Mouse (Mus musculus) liver, embryonic 14.5 days (tissue): ENCODE results near the gene Trp53i13. TPM values are rescaled to one million over a fixed set of nuclear protein-coding genes. Genes with fewer than 3 reads are reported as not detected.
A peak's percentile ranks its signal among the peaks of the same experiment; 100 is the strongest.

ENCODE experiments used
- ATAC-seq: fragments of 200-750 bp; cut with Nextera tagmentation; 2 replicates; pipeline ENCODE4 v1.8.0; 2017; ENCODE audit warnings: moderate number of reproducible peaks, mild to moderate bottlenecking, moderate library complexity; ENCODE audit not compliant: insufficient read depth
- DNase-seq, 3 experiments: peaks; one replicate each; pipeline ENCODE4 v3.0.0-alpha.2; 2012 to 2013; ENCODE audit warnings: low read depth in 3 of 3, low spot score in 3 of 3
- H3K27ac ChIP-seq: fragments of 300-500 bp; sonication (generic); 2 replicates; pipeline ENCODE4 v1.5.1; 2014; ENCODE audit warnings: moderate library complexity, mild to moderate bottlenecking, control low read depth, inconsistent platforms
- H3K27me3 ChIP-seq: fragments of 300-500 bp; sonication (generic); 2 replicates; pipeline ENCODE4 v1.6.1; 2014; ENCODE audit warnings: mild to moderate bottlenecking, low read length, moderate library complexity; ENCODE audit not compliant: control insufficient read depth, insufficient read depth
- H3K36me3 ChIP-seq: fragments of 300-500 bp; sonication (generic); replicated peaks from 2 replicates; pipeline ENCODE4 v1.6.1; 2014; ENCODE audit warnings: low read depth; ENCODE audit not compliant: control insufficient read depth, insufficient read depth
- H3K4me1 ChIP-seq, 2 experiments: fragments of 200-500 bp in 1 of 2; fragments of 300-500 bp in 1 of 2; sonication (generic) in 1 of 2; replicated peaks; 2 replicates each; pipeline ENCODE4 v1.6.1; 2012 to 2014; ENCODE audit warnings: antibody characterized with exemption in 1 of 2, inconsistent platforms in 1 of 2, low read length in 1 of 2; ENCODE audit not compliant: control insufficient read depth in 2 of 2, insufficient read depth in 2 of 2
- H3K4me2 ChIP-seq: fragments of 300-500 bp; sonication (generic); 2 replicates; pipeline ENCODE4 v1.6.1; 2014; ENCODE audit warnings: low read depth, mild to moderate bottlenecking, control low read depth, moderate library complexity
- H3K4me3 ChIP-seq, 2 experiments: fragments of 200-500 bp in 1 of 2; fragments of 300-500 bp in 1 of 2; sonication (generic) in 1 of 2; 2 replicates each; pipeline ENCODE4 v1.5.1; 2012 to 2014; ENCODE audit warnings: low read depth in 2 of 2, low read length in 2 of 2, mild to moderate bottlenecking in 2 of 2, control low read depth in 1 of 2, inconsistent platforms in 1 of 2, moderate library complexity in 1 of 2; ENCODE audit not compliant: insufficient read depth in 1 of 2
- H3K9ac ChIP-seq: fragments of 300-500 bp; sonication (generic); replicated peaks from 2 replicates; pipeline ENCODE4 v1.6.1; 2014; ENCODE audit warnings: mild to moderate bottlenecking, control low read depth, moderate library complexity
- H3K9me3 ChIP-seq: fragments of 300-500 bp; sonication (generic); 2 replicates; pipeline ENCODE4 v1.6.1; 2016; ENCODE audit warnings: low read length, mixed read lengths; ENCODE audit not compliant: control insufficient read depth
- CTCF ChIP-seq: IDR thresholded peaks from 2 replicates; pipeline ENCODE4 v1.5.1; 2016; ENCODE audit warnings: antibody characterized with exemption, low read depth, control low read depth
- EP300 ChIP-seq: IDR thresholded peaks from 2 replicates; pipeline ENCODE4 v1.6.1; 2016; ENCODE audit warnings: antibody characterized with exemption, low read depth
- WGBS: fragments of 180-500 bp; shearing (Covaris S2); extraction: QIAGEN DNeasy Blood & Tissue Kit; methylation state at CpG from one replicate; pipeline ENCODE4 v1.1.7; 2014; ENCODE audit not compliant: insufficient replicate concordance; 5-methylcytosine and 5-hydroxymethylcytosine counted together
- polyA plus RNA-seq, 2 experiments: library from polyadenylated mRNA; depleted of rRNA in 1 of 2; stranded (reverse) in 1 of 2; unstranded in 1 of 2; fragments of >200 nt; fragmentation: Nextera tagmentation in 1 of 2; extraction: Ambion mirVana in 1 of 2; gene quantifications; 2 replicates each; pipeline versions ENCODE4 v1.2.1 to v1.2.3; 2012 to 2014

Trp53i13 gene
- polyA plus RNA-seq, 2 experiments = 3.3 to 3.5 TPM

DNA sequence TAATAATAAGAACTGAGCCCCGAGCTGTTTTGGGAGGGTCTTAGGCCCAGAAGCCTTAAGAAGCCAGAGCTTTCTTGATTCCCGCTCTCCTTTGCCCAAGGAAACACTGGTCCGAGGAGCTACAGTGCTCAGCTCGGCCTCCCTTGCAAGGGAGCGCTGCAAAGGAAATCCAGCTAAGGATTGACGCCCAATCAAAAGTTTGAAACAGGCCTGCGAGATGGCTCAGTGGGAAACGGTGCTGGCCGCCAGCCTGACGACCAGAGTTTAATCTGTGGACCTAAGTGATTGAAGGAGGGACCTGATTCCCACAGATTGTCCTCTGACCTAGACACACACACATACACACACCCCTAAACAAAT lies 2.0 kb downstream of the Trp53i13 start:
- Histone ChIP-seq H3K4me2 (peak overlapping the region; percentile 98), H3K27me3 (peaks cover 34% of the 10 kb centered on the region), H3K9ac (peak overlapping the region; percentile 37), H3K4me1 (peaks cover 18 to 19% of the 10 kb centered on the region in 2 experiments), H3K36me3 (no peaks in the 10 kb centered on the region), H3K9me3 (no peaks in the 10 kb centered on the region), H3K4me3 (peak overlapping the region; percentile 80 to 84), H3K27ac (no peak overlapping the region)
- no peak for ATAC-seq
- DNase-seq = no peak
- WGBS = 8% methylated on average over 10 of the region's 10 CpGs
- TF ChIP-seq CTCF (no peak), EP300 (no peak)

DNA sequence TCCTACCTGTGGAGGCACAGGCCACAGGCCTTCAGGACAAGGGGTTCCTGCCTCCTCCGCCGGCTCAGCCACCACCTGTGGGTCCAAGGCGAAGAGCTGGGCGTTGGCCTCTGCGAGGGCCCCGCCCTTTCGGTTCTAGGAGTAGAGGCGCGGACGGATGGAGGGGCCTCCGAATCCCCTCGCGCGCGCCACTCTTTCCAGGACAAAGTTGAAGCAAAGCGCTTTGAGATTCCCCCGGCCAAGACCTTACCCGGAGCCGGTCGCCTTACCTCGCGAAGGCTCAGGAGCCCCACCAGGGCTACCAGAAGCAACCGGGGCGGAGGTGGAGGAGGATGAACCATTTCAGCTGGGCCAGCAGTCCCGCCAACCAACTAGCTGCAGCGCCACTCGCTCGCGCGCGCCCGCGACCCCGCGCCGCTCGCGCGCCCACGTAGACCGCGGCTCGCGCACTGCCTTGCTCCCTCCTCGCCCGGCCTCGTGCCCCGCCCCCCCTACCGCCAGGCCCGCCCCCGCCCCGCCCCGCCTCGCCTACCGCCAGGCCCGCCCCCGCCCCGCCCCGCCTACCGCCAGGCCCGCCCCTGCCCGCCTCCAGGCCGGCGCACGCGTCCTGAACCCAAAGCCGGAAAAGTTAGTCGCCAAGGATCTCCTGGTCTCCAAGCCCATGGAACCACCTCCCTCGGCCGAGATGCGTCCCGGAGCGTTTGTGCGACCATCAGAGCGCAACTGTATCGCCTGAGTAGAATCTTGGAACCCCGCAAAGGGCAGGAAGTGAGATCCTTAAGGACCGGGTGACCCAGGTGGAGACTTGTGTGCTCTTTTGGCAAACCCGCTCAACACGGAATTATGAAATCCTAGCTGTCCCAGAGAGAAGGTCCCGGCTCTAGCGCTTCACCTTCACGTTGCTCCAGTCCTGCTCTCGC lies 2.6 kb downstream of the Trp53i13 start:
- peaks cover 31% of the 10 kb centered on the region for H3K27me3 ChIP-seq
- H3K4me2 ChIP-seq = peak overlapping the region; percentile 98
- peak overlapping the region; percentile 11; the same call in 1 of the 2 replicates for H3K27ac ChIP-seq
- WGBS = under 1% methylated on average over 81 of the region's 84 CpGs
- no peaks in the 10 kb centered on the region for H3K9me3 ChIP-seq
- H3K4me1 ChIP-seq = peaks cover 16 to 18% of the 10 kb centered on the region in 2 experiments
- DNase-seq = peak; percentile 55 to 63 (median 62)
- H3K9ac ChIP-seq = peak overlapping the region; percentile 70
- peak; percentile 85 for ATAC-seq
- H3K36me3 ChIP-seq = no peaks in the 10 kb centered on the region
- TF ChIP-seq EP300 = no peak
- no peak for TF ChIP-seq CTCF
- peak overlapping the region; percentile 80 to 84 for H3K4me3 ChIP-seq

DNA sequence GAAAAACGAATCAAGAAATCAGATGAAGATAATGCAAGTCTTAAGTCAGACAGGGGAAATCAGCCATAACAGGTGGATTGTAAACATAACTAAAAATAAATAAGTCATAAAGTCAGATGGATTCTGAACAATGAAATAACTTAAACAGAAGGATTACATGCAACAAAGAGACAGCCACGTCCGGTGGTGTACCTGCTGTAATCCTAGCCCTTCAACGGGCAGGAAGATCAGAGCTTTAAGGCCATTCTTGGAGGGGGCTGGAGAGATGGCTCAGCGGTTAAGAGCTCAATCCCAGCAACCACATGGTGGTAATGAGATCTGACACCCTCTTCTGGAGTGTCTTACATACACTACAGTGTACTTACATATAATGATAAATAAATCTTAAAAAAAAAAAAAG lies 4.4 kb downstream of the Trp53i13 start:
- Histone ChIP-seq H3K36me3 (no peaks in the 10 kb centered on the region), H3K9me3 (no peaks in the 10 kb centered on the region), H3K9ac (no peak overlapping the region), H3K4me3 (no peak overlapping the region), H3K27ac (no peak overlapping the region), H3K4me2 (no peak overlapping the region), H3K4me1 (peaks cover 15 to 18% of the 10 kb centered on the region in 2 experiments), H3K27me3 (peaks cover 18% of the 10 kb centered on the region)
- 71% methylated on average over 5 of the region's 5 CpGs for WGBS
- DNase-seq (no peak), ATAC-seq (no peak)
- TF ChIP-seq EP300 (no peak), CTCF (no peak)

DNA sequence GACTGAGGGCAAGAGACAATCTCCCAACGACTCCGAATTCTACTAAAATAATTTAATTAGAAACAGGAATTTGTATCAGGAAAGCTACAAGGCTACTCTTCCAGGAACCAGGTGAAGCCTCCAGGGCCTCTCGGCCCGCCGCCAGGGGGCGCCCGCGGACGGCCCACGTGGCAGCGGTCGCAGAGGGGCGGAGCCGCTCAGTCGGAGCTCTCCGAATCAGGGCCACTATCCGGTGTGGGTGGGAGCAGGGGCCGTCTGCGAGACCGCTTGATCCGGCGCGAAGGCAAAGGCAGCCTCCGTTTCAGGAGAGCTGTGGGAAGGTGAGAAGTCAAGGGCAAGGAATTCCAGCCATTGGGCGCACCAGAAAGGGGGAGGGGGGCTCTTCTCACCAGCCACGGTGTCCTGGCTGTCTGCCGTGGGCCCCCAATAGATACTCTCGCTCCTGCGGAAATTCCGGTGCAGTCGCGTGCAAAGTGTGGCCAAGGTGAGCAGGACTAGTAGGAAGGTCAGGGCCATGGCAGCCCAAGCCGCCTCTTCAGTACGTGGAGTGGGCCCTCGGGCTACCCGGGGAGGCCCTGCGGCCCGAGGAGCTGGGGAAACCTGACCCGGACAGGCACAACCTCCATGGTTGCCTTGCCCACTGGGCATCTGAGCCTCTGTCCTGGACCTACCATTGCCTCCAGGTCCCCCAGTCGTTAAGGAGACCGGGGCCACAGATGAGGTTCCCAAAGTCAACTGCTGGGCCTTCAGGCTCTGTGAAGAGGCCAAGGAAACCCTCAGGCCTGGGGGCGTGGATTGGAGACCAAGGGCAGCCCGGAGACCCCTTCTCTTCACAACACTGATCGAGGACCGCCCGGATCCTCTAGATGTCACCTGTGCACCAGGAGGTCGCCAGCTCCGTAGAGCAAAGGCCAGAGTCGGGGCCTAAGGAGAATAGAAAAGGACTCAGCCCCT lies 7.4 kb downstream of the Trp53i13 start:
- H3K27me3 ChIP-seq = no peaks in the 10 kb centered on the region
- no peak overlapping the region for H3K9ac ChIP-seq
- no peaks in the 10 kb centered on the region for H3K36me3 ChIP-seq
- no peak overlapping the region for H3K27ac ChIP-seq
- TF ChIP-seq CTCF = peak; percentile 85
- TF ChIP-seq EP300 = no peak
- peak overlapping the region; percentile 18 to 34; a peak in 3 of 4 replicates for H3K4me3 ChIP-seq
- no peaks in the 10 kb centered on the region for H3K9me3 ChIP-seq
- ATAC-seq (peak; percentile 50; the same call in 1 of the 2 replicates), DNase-seq (peak; percentile 61 to 62 (median 61))
- H3K4me2 ChIP-seq = peak overlapping the region; percentile 68
- WGBS = 24% methylated on average over 49 of the region's 49 CpGs
- H3K4me1 ChIP-seq = peaks cover 3 to 6% of the 10 kb centered on the region in 2 experiments

DNA sequence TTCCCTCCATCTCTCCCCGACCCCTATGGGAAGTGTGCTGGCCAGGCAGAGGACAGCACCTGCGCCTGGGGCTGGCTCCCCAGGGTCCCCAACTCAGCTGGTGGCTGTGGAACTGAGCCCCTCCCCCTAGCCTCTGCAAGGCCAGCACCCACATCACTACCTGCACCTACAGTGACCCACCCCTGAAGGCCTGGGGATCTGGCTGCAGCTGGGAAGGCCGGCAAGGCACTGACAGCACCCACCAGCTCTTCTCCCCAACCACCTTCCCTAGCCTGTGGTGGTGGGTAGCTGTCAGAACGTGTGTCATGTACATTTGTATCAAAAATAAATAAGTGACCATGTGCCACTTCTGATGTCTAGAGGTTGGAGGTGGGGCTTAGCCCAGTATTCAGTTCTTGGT lies 8.4 kb downstream of the Trp53i13 start:
- DNase-seq = no peak
- no peak overlapping the region for H3K27ac ChIP-seq
- TF ChIP-seq EP300 (no peak), CTCF (no peak)
- no peaks in the 10 kb centered on the region for H3K9me3 ChIP-seq
- peaks cover under 1 to 3% of the 10 kb centered on the region in 2 experiments for H3K4me1 ChIP-seq
- 69% methylated on average over 4 of the region's 4 CpGs for whole genome bisulfite sequencing
- no peak overlapping the region for H3K4me2 ChIP-seq
- H3K36me3 ChIP-seq = no peaks in the 10 kb centered on the region; the same call in 1 of the 2 replicates
- no peak overlapping the region for H3K9ac ChIP-seq
- no peaks in the 10 kb centered on the region for H3K27me3 ChIP-seq
- no peak overlapping the region for H3K4me3 ChIP-seq
- ATAC-seq = no peak
